Mouse (Mus musculus) E14TG2a.4 (cell line): ENCODE data around the gene Hnrnpdl.

ENCODE experiments used
- CTCF ChIP-seq: conservative IDR thresholded peaks from 2 replicates; pipeline ENCODE4 v1.5.1; 2014; ENCODE audit warnings: low read length
- NANOG ChIP-seq: IDR thresholded peaks from 2 replicates; pipeline ENCODE4 v1.6.1; 2014; ENCODE audit warnings: borderline replicate concordance, low read length, mixed read lengths
- POU5F1 ChIP-seq: IDR thresholded peaks from 2 replicates; pipeline ENCODE4 v1.6.1; 2014; ENCODE audit warnings: low read length, borderline replicate concordance

DNA sequence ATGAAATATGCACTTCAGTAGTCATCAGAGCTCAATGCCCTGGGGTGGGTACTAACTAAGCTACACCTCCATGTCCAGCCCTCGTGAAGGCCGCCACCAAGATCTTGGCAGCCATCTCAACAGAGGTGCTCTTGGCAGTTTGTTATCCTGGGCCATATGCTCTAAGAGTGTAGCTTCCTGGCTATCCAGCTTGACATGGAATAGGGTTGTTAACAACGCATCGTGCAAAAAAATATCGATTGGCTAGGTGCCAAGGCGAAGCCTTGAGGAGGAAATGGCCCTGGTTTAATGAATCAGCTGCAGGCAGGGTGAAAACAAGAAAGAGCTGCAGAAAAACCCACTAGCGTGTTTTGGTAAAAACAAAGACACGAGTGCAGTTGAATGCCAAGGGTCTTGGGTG is 45.6 kb upstream of the Hnrnpdl start:
- TF ChIP-seq CTCF (no peak), NANOG (no peak), POU5F1 (no peak)
